8 mouse cellular contexts compared by ENCODE assay signal in the genomic region with DNA sequence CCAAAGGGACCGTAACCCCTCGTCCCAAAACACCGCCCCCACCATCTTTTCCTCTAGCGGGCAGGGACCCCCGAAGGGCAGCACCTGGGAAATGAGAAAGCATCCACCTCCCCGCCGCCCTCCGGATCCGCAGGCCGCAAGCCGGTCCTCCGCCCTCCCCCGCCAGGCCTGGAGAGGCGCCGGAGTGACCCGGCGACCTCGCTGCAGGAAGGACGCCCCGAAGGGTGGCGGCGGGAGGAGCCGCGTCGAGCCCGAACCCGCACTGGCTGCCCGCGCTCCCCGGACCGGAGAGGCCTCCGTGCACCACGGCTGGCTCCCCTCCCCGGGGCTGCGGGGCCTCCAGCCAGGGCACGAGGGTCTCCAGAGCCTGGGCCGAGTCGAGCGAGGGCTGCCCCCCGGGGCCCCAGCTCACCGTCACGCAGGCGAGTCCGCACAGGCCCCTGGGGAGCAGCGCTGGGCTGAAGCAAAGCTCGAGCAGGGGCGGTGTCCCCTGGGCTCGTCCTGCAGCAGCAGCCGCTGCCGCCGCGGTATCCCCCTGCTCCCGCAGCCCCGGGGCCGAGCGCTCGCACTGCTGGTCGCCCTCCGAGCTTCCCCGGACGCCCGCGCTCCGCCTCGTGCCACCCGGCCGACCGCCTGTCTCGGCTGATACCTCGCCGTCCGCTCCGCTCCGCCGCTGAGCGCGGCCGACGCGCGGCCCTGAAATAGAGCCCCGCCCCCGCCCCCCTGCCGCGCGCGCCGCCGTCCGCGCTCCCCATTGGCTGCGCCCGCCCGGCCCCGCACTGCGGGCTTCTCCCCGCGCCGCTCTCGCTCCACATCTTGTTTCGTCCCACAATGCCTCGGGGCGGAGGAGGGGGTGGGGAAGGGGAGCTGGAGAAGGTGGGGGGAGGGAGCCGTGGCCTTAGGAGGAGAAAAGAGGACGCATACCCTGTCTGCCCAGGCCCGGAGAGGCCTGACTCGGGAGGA. TPM values are rescaled to one million over a fixed set of nuclear protein-coding genes. Genes with fewer than 3 reads are reported as not detected.
DNase-seq lines count a peak whose midpoint lies in the region; ATAC-seq lines count a peak whose summit lies in the region.

Dynll2 (minus strand) TSS at position 703 of the 963 bp plus-strand sequence.

- peak within 1 kb of the TSS; percentile 92 for H3K27ac ChIP-seq in embryonic facial prominence, embryonic 13.5 days
- H3K27ac ChIP-seq in limb, embryonic 12.5 days = peak within 1 kb of the TSS; percentile 95
- H3K27ac ChIP-seq in midbrain, embryonic 14.5 days (replicated peaks; ENCODE audit: low read depth, low read length) = peak within 1 kb of the TSS; percentile 97

- H3K4me1 ChIP-seq in embryonic facial prominence, embryonic 13.5 days = peaks cover 28% of the 10 kb centered on the region
- peaks cover 31% of the 10 kb centered on the region for H3K4me1 ChIP-seq in limb, embryonic 12.5 days (replicated peaks)
- H3K4me1 ChIP-seq in midbrain, embryonic 14.5 days (ENCODE audit: control insufficient read depth, insufficient read depth, low read length) = peaks cover 28% of the 10 kb centered on the region

- H3K27me3 ChIP-seq in embryonic facial prominence, embryonic 13.5 days = no peaks in the 10 kb centered on the region
- no peaks in the 10 kb centered on the region for H3K27me3 ChIP-seq in limb, embryonic 12.5 days
- no peaks in the 10 kb centered on the region for H3K27me3 ChIP-seq in midbrain, embryonic 14.5 days (ENCODE audit: control insufficient read depth, insufficient read depth, low read length)

- peaks cover 18% of the 10 kb centered on the region for H3K36me3 ChIP-seq in embryonic facial prominence, embryonic 13.5 days
- H3K36me3 ChIP-seq in limb, embryonic 12.5 days = peaks cover 18% of the 10 kb centered on the region
- H3K36me3 ChIP-seq in midbrain, embryonic 14.5 days (ENCODE audit: control insufficient read depth, insufficient read depth, low read length) = peaks cover 18% of the 10 kb centered on the region

- peak within 1 kb of the TSS; percentile 100 for H3K4me3 ChIP-seq in embryonic facial prominence, embryonic 13.5 days
- peak within 1 kb of the TSS; percentile 100 for H3K4me3 ChIP-seq in limb, embryonic 12.5 days (replicated peaks)
- H3K4me3 ChIP-seq in midbrain, embryonic 14.5 days (replicated peaks; ENCODE audit: low read depth, low read length) = peak within 1 kb of the TSS; percentile 100

- DNase-seq in 416B (ENCODE audit: low read depth) = peak; percentile 83
- DNase-seq in adrenal gland, postnatal 4 days (ENCODE audit: low spot score in 2 of 2) = peak; percentile 62 to 85
- DNase-seq in heart, adult 18-20 months = peak; percentile 87 to 92
- DNase-seq in kidney, adult 18-20 months = peak; percentile 83
- peak; percentile 98 for DNase-seq in midbrain, embryonic 14.5 days
- peak; percentile 62 to 67 for DNase-seq in spleen, adult 18-20 months

- peak within 1 kb of the TSS; percentile 96 for H3K4me2 ChIP-seq in embryonic facial prominence, embryonic 13.5 days
- peak within 1 kb of the TSS; percentile 85 for H3K4me2 ChIP-seq in limb, embryonic 12.5 days
- peak within 1 kb of the TSS; percentile 95 for H3K4me2 ChIP-seq in midbrain, embryonic 14.5 days (ENCODE audit: low read length)

- H3K9ac ChIP-seq in embryonic facial prominence, embryonic 13.5 days = peak within 1 kb of the TSS; percentile 98
- peak within 1 kb of the TSS; percentile 99 for H3K9ac ChIP-seq in limb, embryonic 12.5 days (replicated peaks)
- H3K9ac ChIP-seq in midbrain, embryonic 14.5 days (replicated peaks; ENCODE audit: low read length) = peak within 1 kb of the TSS; percentile 97

- under 1% methylated on average over 71 of the region's 107 CpGs for whole genome bisulfite sequencing in embryonic facial prominence, embryonic 13.5 days
- WGBS in limb, embryonic 12.5 days = under 1% methylated on average over 106 of the region's 107 CpGs
- WGBS in midbrain, embryonic 14.5 days = under 1% methylated on average over 88 of the region's 107 CpGs

- ATAC-seq in embryonic facial prominence, embryonic 13.5 days (ENCODE audit: insufficient number of reproducible peaks, insufficient read depth, low FRiP score, low TSS enrichment, low read depth) = peak; percentile 96
- peak; percentile 97 for ATAC-seq in limb, embryonic 12.5 days (ENCODE audit: insufficient number of reproducible peaks, insufficient read depth, low FRiP score, low TSS enrichment, low read depth)
- ATAC-seq in midbrain, embryonic 14.5 days (ENCODE audit: low FRiP score, low TSS enrichment) = peak; percentile 96

- H3K9me3 ChIP-seq in embryonic facial prominence, embryonic 13.5 days = no peaks in the 10 kb centered on the region
- H3K9me3 ChIP-seq in limb, embryonic 12.5 days = no peaks in the 10 kb centered on the region
- no peaks in the 10 kb centered on the region for H3K9me3 ChIP-seq in midbrain, embryonic 14.5 days (ENCODE audit: control insufficient read depth, low read length)

RNA-seq across cellular contexts. Expression of gene Dynll2, which starts in this region (rescaled TPM):
- total RNA-seq in adrenal gland, postnatal 4 days (2021) = 100 to 1,000 TPM; 143 to 154 TPM
- polyA plus RNA-seq in embryonic facial prominence, embryonic 13.5 days (2015; fragmentation: Nextera tagmentation; extraction: Ambion mirVana) = 20.8 and 23.3 TPM in 2 replicates
- total RNA-seq in heart, adult 18-20 months (2021) = 100 to 1,000 TPM; 410 to 444 TPM
- polyA plus RNA-seq in limb, embryonic 12.5 days (2016; fragmentation: Nextera tagmentation; extraction: Ambion mirVana) = 23.0 and 23.4 TPM in 2 replicates
- polyA plus RNA-seq in midbrain, embryonic 14.5 days (2014; fragmentation: Nextera tagmentation; extraction: Ambion mirVana) = 28.3 and 46.5 TPM in 2 replicates

Comparison
In these comparisons a context has a peak if more than half of its experiments do, and no peak if none do; other contexts are left out.
1. Peak in every context shown above with its lines: DNase-seq, ATAC-seq, H3K4me3 ChIP-seq and H3K27ac ChIP-seq.